ENCODE assay signal across 35 mouse cellular contexts in genomic region chr17:51840596-51840995, GRCm38 (mm10).
"Had no signal": no experiment of that assay in that cellular context is flagged by ENCODE, and none has a peak within 500 bp of the region (broad histone marks: within the 10 kb centered on the region; RNA-seq: fewer than 3 reads in every experiment).

No protein-coding gene starts in this region.

- H3K4me2 ChIP-seq: heart, embryonic 11.5 days; heart, embryonic 12.5 days; heart, embryonic 13.5 days; heart, embryonic 15.5 days; hindbrain, embryonic 12.5 days; hindbrain, embryonic 13.5 days; hindbrain, embryonic 14.5 days; hindbrain, embryonic 15.5 days; intestine, embryonic 15.5 days; kidney, embryonic 15.5 days had no signal

- DNase-seq: heart, postnatal 10 days; heart, postnatal 14 days; heart, postnatal 36 days; heart, postnatal 4 days; kidney, adult 11 months; kidney, adult 18-20 months; kidney, adult 2 months; kidney, adult 8-10 months; kidney, adult 9 months; kidney, postnatal 14 days; kidney, postnatal 25 days; kidney, postnatal 36 days; kidney, postnatal 4 days; layer of hippocampus, adult 9-11 months; layer of hippocampus, postnatal 36 days had no signal

- H3K36me3 ChIP-seq: heart, embryonic 10.5 days; heart, embryonic 12.5 days; heart, embryonic 13.5 days; heart, embryonic 15.5 days; hindbrain, embryonic 10.5 days; hindbrain, embryonic 12.5 days; hindbrain, embryonic 13.5 days; hindbrain, embryonic 15.5 days; intestine, embryonic 15.5 days; kidney, embryonic 15.5 days had no signal

- H3K27ac ChIP-seq: heart, embryonic 10.5 days; heart, embryonic 13.5 days; heart, embryonic 15.5 days; hindbrain, embryonic 10.5 days; hindbrain, embryonic 12.5 days; hindbrain, embryonic 13.5 days; hindbrain, embryonic 14.5 days; hindbrain, embryonic 15.5 days; hindbrain, postnatal 0 days; intestine, embryonic 15.5 days; kidney, embryonic 15.5 days; kidney, postnatal 0 days; layer of hippocampus, adult 2 months; left cerebral cortex, adult 2 months had no signal

- ATAC-seq: hindbrain, embryonic 16.5 days; hindbrain, postnatal 0 days; inflammation-experienced regulatory T-cells, adult 6 months; intestine, embryonic 15.5 days; intestine, embryonic 16.5 days; intestine, postnatal 0 days had no signal

- H3K9me3 ChIP-seq: heart, embryonic 10.5 days; heart, embryonic 12.5 days; heart, embryonic 13.5 days; heart, embryonic 15.5 days; hindbrain, embryonic 10.5 days; hindbrain, embryonic 12.5 days; hindbrain, embryonic 13.5 days; hindbrain, embryonic 15.5 days; intestine, embryonic 15.5 days; kidney, embryonic 15.5 days had no signal

- H3K4me1 ChIP-seq: heart, embryonic 10.5 days; heart, embryonic 12.5 days; heart, embryonic 13.5 days; heart, embryonic 15.5 days; hindbrain, embryonic 10.5 days; hindbrain, embryonic 12.5 days; hindbrain, embryonic 13.5 days; hindbrain, embryonic 15.5 days; intestine, embryonic 15.5 days; kidney, embryonic 15.5 days had no signal

- H3K9ac ChIP-seq: heart, embryonic 12.5 days; heart, embryonic 13.5 days; heart, embryonic 15.5 days; hindbrain, embryonic 12.5 days; hindbrain, embryonic 13.5 days; hindbrain, embryonic 14.5 days; hindbrain, embryonic 15.5 days; intestine, embryonic 15.5 days; kidney, embryonic 15.5 days had no signal

- H3K4me3 ChIP-seq: heart, embryonic 10.5 days; heart, embryonic 12.5 days; heart, embryonic 13.5 days; heart, embryonic 15.5 days; hindbrain, embryonic 10.5 days; hindbrain, embryonic 12.5 days; hindbrain, embryonic 13.5 days; hindbrain, embryonic 15.5 days; intestine, embryonic 15.5 days; kidney, embryonic 15.5 days; layer of hippocampus, adult 2 months; left cerebral cortex, adult 2 months had no signal
